Mouse (Mus musculus): ENCODE data around the gene Rpl28.

DNA sequence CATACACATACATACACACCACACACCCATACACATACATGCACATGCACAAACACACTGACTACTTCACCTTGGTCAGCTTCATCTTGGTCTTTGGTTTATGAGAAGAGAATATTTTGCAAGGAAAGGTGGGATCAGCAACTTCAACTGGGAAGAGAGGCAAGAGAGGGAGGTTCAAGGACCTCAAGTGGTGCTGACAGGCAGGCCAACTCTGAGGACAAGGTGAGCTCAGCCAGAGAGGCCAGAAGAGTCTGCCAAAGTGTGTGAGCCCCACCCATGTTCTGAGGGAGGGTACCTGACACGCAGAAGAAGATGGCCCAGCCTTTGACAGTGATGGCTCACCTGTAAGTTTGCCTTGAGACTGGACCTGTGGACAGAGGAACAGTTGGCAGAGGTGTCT lies 33.0 kb upstream of the Rpl28 start:
- no peak for TF ChIP-seq CTCF (IDR thresholded peaks at IDR 0.05; ENCODE audit: low read depth, low read length)
- no peak for TF ChIP-seq POLR2A (IDR thresholded peaks at IDR 0.05; ENCODE audit: borderline replicate concordance, low read depth, low read length)

Data from bone marrow macrophage, adult 2 months (primary cell).